Mouse (Mus musculus) olfactory bulb, adult 2 months (tissue): ENCODE measurements around the gene Rhbdl3. TPM values are rescaled to one million over a fixed set of nuclear protein-coding genes. Genes with fewer than 3 reads are reported as not detected.

Experiments
- H3K27ac ChIP-seq: fragments of 200-500 bp; 2 replicates; pipeline ENCODE4 v1.5.1; 2012; ENCODE audit warnings: low read depth, low read length; ENCODE audit not compliant: insufficient read depth
- H3K4me1 ChIP-seq: fragments of 200-500 bp; 2 replicates; pipeline ENCODE4 v1.6.1; 2012; ENCODE audit warnings: low read length; ENCODE audit not compliant: control insufficient read depth, insufficient read depth
- H3K4me3 ChIP-seq: fragments of 200-500 bp; 2 replicates; pipeline ENCODE4 v1.5.1; 2012; ENCODE audit warnings: mild to moderate bottlenecking, low read depth, low read length, moderate library complexity; ENCODE audit not compliant: insufficient read depth
- CTCF ChIP-seq: fragments of 200-500 bp; IDR thresholded peaks from 2 replicates; pipeline ENCODE4 v1.5.1; 2012; ENCODE audit warnings: low read depth, mild to moderate bottlenecking, low read length, moderate library complexity; ENCODE audit not compliant: insufficient read depth
- POLR2A ChIP-seq: fragments of 200-500 bp; IDR thresholded peaks from 2 replicates; pipeline ENCODE4 v1.6.1; 2012; ENCODE audit warnings: mild to moderate bottlenecking, low read depth, low read length, moderate library complexity; ENCODE audit not compliant: insufficient read depth
- WGBS: fragments of 180-500 bp; shearing (Covaris S2); methylation state at CpG from one replicate; pipeline ENCODE4 v1.1.7; 2018; 5-methylcytosine and 5-hydroxymethylcytosine counted together
- polyA plus RNA-seq: library from polyadenylated mRNA; stranded (reverse); fragments of >200 nt; gene quantifications from 2 replicates; pipeline ENCODE4 v1.2.4, GENCODE M21; 2012; ENCODE audit warnings: low replicate concordance; ENCODE audit not compliant: missing spikeins, insufficient read depth, insufficient read length

Gene Rhbdl3
- polyA plus RNA-seq, 1 experiment, result not detected

DNA sequence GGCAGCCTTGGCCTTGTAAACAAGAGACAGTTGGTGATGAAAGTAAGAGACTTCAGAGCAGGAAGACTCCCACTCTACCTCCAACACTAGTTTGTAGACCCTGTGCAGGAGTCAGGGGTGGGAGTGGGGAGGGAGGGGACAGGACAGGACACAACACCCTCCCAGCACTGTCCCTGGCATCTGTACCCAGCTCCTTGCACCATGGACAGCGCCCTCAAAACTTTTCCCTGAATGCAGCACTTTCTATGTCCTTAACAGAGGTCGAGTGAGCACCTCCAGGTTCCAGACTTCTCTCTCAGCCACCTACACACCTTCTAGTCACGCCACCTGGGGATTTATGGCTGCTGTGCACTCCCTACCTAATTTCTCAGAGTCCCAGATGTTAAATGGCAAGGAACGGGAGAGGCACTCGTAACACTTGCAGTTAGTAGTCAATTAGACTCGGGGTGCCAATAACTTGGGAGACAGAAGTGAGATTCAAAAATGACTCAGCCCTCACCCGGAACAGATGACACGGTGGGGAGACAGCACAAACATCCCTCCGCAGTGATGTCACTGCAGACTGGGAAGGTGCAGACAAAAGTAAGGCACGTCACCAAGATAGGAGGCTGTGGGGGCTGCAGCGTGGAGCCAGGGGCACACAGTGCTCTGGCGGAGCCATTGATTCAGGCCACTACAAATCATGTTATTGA lies 32.1 kb downstream of the Rhbdl3 start:
- 81% methylated on average over 12 of the region's 12 CpGs for WGBS

DNA sequence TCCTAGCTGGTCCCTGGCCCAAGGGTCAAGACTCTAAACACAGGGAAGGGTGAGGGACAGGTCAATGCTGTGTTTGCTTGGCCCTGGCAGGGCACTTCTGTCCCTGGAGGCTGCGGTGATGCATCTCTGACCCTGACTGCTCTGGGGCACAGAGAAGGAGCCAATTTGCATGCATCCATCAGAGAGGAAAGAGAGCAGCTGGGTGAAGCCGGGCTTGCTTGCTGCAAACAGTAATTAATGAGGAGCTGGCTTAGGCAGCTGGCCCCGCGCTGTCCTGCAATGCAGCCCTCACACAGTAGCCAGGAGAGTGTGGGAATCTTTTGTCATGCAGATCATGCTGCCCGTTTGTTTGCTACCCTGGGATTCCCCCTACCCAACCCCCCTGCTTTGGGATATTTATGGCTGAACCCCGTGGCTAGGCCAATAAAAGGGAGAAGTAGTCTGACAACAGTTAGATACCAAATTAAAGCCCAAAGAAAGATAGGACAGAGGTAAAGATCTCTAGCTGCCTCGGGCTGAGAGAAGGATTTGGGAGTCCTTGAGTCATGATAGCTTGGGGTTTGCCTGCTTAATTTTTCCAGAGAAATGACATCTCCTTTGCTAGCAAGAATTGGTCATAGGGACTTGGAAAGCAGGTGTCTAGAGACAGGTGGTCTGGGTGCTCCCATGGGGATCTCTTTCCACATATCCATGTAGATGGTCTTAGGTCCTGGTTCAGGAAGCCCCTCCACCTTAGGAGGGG lies 35.1 kb downstream of the Rhbdl3 start:
- no peak overlapping the region for H3K4me3 ChIP-seq
- 28% methylated on average over 7 of the region's 7 CpGs for WGBS
- peak overlapping the region; percentile 59; the same call in 1 of the 2 replicates for H3K27ac ChIP-seq
- peaks cover 24% of the 10 kb centered on the region for H3K4me1 ChIP-seq
- TF ChIP-seq POLR2A, result no peak
- TF ChIP-seq CTCF, result no peak

More for the DNA sequence above, 32.1 kb downstream of the Rhbdl3 start:
- TF ChIP-seq POLR2A (no peak), CTCF (no peak)
- Histone ChIP-seq H3K4me1 (peaks cover 17% of the 10 kb centered on the region), H3K27ac (no peak overlapping the region), H3K4me3 (no peak overlapping the region)

DNA sequence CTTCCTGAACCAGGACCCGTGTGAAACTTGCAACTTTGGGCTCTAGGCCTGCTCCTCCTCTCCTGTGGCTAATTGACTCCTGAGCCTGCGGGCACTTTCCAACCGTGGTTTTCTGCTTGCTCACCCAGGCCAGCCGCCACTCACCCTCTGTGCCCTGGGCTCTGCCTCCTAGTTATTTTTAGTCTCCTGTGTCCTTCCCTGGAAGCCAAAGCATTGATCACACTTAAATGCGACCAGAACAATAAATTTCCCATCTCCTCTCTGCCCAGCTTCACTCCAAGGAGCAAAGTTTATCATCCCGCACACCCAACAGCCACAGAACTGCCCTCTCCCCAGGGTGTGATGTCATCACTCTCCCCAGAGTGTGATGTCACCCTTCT lies 35.6 kb downstream of the Rhbdl3 start:
- peak overlapping the region; percentile 1; the same call in 1 of the 2 replicates for H3K27ac ChIP-seq
- TF ChIP-seq CTCF (no peak), POLR2A (0 out of 2 replicates have a peak, but pooled peaks have one; percentile 19)

DNA sequence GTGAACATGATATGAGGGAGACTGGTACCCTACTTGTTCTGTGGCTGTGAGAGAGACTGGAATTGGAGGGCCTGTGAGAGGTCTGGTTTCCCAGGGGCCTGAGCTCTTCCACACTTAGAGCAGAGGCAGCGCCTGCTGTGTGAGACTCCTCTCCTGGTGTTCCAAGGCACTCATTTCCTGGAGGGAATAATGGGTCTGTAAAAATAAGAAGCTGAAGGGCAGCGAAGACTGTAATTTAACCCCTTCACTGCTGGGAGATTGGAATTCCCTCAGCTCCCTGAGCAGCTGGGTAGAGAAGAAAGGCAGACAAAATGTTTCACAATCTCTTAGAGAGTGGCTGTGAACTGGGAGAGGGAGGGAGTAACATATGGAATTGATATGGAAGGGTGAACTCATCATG lies 41.8 kb downstream of the Rhbdl3 start:
- 34% methylated on average over 2 of the region's 2 CpGs for WGBS
- no peak for TF ChIP-seq POLR2A
- TF ChIP-seq CTCF, result no peak
- H3K4me3 ChIP-seq, result no peak overlapping the region

More for the DNA sequence above, 35.6 kb downstream of the Rhbdl3 start:
- 42% methylated on average over 6 of the region's 6 CpGs for WGBS
- no peak overlapping the region for H3K4me3 ChIP-seq
- H3K4me1 ChIP-seq, result peaks cover 24% of the 10 kb centered on the region

DNA sequence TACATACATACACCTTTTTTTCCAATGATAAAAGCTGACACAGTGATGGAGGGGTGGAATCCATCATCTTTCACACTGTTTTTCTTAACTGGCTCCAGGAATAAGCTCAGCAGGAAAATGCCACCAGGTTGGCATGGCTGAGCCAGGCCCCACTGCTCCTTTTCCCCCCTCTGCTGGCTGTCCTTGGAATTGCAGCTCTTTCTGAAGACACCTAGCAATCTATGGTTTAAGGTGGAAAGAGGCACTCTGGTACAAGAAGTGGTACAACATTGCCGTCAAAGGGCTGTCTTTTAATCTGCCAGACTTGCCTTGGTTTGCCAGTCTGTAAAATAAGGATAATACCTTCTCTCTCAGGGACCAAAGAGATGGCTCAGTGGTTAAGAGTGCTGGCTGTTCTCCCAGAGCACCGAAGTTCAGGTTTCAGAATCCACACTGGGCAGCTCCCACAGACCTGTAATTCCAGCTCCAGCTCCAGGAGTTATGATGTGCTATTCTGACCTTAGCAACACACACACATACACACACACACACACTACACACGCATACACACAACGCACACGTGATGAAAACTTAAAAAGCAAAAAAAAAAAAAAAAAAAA lies 51.2 kb downstream of the Rhbdl3 start:
- 75% methylated on average over 5 of the region's 5 CpGs for WGBS
- no peak overlapping the region for H3K27ac ChIP-seq
- TF ChIP-seq POLR2A (no peak), CTCF (peak; percentile 83)
- H3K4me3 ChIP-seq, result no peak overlapping the region
- no peaks in the 10 kb centered on the region for H3K4me1 ChIP-seq

More for the DNA sequence above, 41.8 kb downstream of the Rhbdl3 start:
- Histone ChIP-seq H3K27ac (no peak overlapping the region), H3K4me1 (peaks cover 6% of the 10 kb centered on the region)

DNA sequence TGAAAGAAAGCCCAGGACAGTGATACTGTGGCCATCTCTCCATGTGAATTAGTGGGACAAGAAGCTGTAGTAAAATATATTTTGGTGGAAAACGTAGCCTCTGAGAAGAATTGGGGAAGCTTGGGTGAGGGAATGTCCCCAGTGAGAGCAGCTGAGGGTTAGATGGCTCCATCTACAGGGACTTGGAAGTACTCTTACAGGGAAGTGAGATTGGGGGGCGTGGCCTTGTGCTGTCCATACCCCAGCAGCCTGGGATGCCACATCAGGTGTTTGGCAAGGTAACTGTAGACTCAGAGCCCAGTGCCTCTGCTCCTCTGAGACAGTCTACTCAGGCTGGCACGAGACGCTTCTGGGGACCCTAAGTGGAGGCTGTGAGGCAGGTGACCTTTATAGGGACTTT lies 54.1 kb downstream of the Rhbdl3 start:
- WGBS, result 56% methylated on average over 4 of the region's 4 CpGs
- Histone ChIP-seq H3K4me3 (no peak overlapping the region), H3K4me1 (no peaks in the 10 kb centered on the region), H3K27ac (no peak overlapping the region)
- TF ChIP-seq POLR2A (no peak), CTCF (no peak)

DNA sequence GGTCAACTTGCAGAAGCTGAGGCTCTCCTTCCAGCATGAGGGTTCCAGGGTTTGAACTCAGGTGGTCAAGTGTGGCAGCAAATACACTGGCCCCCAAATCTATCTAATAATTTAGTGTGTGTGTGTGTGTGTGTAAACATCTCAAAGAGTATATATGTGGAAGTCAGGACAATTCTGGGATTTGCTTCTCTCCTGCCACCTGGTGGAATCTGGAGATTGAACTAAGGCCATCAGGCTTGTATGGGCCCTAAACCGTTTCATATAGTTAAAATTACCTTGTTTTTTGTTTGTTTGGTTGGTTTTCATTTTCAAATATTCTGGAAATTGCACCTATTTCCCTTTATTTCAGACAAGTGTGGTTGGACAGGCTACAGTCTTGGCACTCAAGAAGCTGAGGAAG lies 68.2 kb downstream of the Rhbdl3 start:
- H3K4me3 ChIP-seq, result no peak overlapping the region
- H3K4me1 ChIP-seq, result no peaks in the 10 kb centered on the region
- no peak overlapping the region for H3K27ac ChIP-seq
- no peak for TF ChIP-seq POLR2A
- TF ChIP-seq CTCF, result no peak
- WGBS, result 91% methylated on average over 1 of the region's 1 CpGs

DNA sequence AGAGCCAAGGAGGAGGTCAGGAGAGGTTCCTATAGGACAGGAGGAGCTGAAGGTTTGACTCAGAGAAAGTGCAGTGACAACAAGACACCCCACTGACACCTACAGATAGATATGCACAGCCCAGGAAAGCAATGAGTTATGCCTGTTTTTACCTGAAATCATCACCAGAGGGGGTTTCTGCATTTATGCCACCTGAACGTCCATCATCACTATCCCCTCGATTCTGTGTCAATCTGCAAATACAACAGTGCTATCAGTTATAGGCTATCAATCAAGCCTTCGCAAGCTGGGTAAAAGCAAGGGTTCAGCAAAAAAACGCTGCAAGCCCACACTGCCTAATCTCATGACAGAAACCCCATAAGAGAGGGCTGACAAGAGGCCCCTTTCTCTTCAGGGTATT lies 75.9 kb downstream of the Rhbdl3 start:
- H3K4me3 ChIP-seq, result no peak overlapping the region
- 72% methylated on average over 4 of the region's 4 CpGs for WGBS
- no peak for TF ChIP-seq CTCF
- TF ChIP-seq POLR2A, result no peak
- H3K27ac ChIP-seq, result no peak overlapping the region
- no peaks in the 10 kb centered on the region for H3K4me1 ChIP-seq
